Mouse (Mus musculus) hindbrain, postnatal 0 days (tissue): ENCODE results near the gene Vmn2r63. TPM values are rescaled to one million over a fixed set of nuclear protein-coding genes. Genes with fewer than 3 reads are reported as not detected.
"Not testable (repeated sequence)": the region's sequence is repeated elsewhere in the genome, so short reads cannot be mapped to it uniquely, and the experiment has no call there.

Experiments
- ATAC-seq: fragments of 200-750 bp; cut with Nextera tagmentation; 2 replicates; pipeline ENCODE4 v1.8.0; 2017; ENCODE audit warnings: mild to moderate bottlenecking, moderate TSS enrichment, moderate library complexity
- DNase-seq: peaks from one replicate; pipeline ENCODE4 v3.0.0-alpha.2; 2015; ENCODE audit warnings: low spot score
- H3K27ac ChIP-seq: fragments of 300-500 bp; sonication (generic); 2 replicates; pipeline ENCODE4 v1.5.1; 2014; ENCODE audit warnings: mild to moderate bottlenecking
- H3K27me3 ChIP-seq: fragments of 300-500 bp; sonication (generic); 2 replicates; pipeline ENCODE4 v1.6.1; 2014; ENCODE audit warnings: low read length, mixed read lengths; ENCODE audit not compliant: insufficient read depth
- H3K36me3 ChIP-seq: fragments of 300-500 bp; sonication (generic); 2 replicates; pipeline ENCODE4 v1.6.1; 2014; ENCODE audit warnings: low read length, mixed read lengths; ENCODE audit not compliant: insufficient read depth
- H3K4me1 ChIP-seq: fragments of 300-500 bp; sonication (generic); 2 replicates; pipeline ENCODE4 v1.6.1; 2014; ENCODE audit warnings: antibody characterized with exemption, low read length, mixed read lengths; ENCODE audit not compliant: insufficient read depth
- H3K4me2 ChIP-seq: fragments of 300-500 bp; sonication (generic); 2 replicates; pipeline ENCODE4 v1.6.1; 2014; ENCODE audit warnings: low read depth, mild to moderate bottlenecking, low read length, moderate library complexity, mixed read lengths
- H3K4me3 ChIP-seq: fragments of 300-500 bp; sonication (generic); 2 replicates; pipeline ENCODE4 v1.5.1; 2014; ENCODE audit warnings: low read length
- H3K9ac ChIP-seq: fragments of 300-500 bp; sonication (generic); replicated peaks from 2 replicates; pipeline ENCODE4 v1.6.1; 2014; ENCODE audit warnings: mild to moderate bottlenecking, low read length, moderate library complexity, mixed read lengths
- H3K9me3 ChIP-seq: fragments of 300-500 bp; sonication (generic); 2 replicates; pipeline ENCODE4 v1.6.1; 2016; ENCODE audit warnings: low read length, mixed read lengths
- CTCF ChIP-seq: IDR thresholded peaks from 2 replicates; pipeline ENCODE4 v1.5.1; 2016; ENCODE audit warnings: antibody characterized with exemption, control low read depth, low read depth
- WGBS: fragments of 180-500 bp; shearing (Covaris S2); extraction: QIAGEN DNeasy Blood & Tissue Kit; methylation state at CpG from one replicate; pipeline ENCODE4 v1.1.7; 2014; 5-methylcytosine and 5-hydroxymethylcytosine counted together
- microRNA-seq, 2 experiments: library from miRNA; unstranded; fragments of <30 nt; microRNA quantifications; one replicate each; pipeline ENCODE4; 2016
- polyA plus RNA-seq: library from polyadenylated mRNA; unstranded; fragments of >200 nt; fragmentation: Nextera tagmentation; extraction: Ambion mirVana; gene quantifications from 2 replicates; pipeline ENCODE4 v1.2.1, GENCODE M21; 2015
- total RNA-seq: library from RNA; depleted of rRNA; stranded (reverse); fragments of >200 nt; gene quantifications from 2 replicates; pipeline ENCODE4 v1.2.3, GENCODE M21; 2014; rRNA removed

Gene Vmn2r63
- total RNA-seq = not detected in 2 replicates
- polyA plus RNA-seq = not detected in 2 replicates

DNA sequence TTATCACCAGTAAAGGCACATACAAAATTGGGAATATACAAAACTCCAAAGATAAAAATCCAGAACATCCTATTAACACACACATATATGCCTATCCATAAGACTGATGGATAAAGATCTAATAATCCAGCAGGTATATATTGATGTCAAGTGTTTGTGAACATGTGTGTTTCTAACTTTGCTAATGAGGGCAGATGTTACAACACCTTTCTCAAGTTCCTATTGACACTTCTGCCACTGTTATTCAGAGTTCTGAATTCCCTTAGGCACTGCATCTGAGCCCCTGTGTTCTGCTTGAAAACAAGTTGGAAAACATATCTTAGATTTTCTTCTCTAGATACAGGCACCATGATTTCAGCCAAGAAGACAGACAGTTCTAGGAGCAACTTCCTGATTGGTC lies at the start of gene Vmn2r63:
Vmn2r63 (minus strand) TSS at position 101 of the 400 bp plus-strand sequence.
- not testable (repeated sequence) for H3K27ac ChIP-seq, ATAC-seq, H3K4me2 ChIP-seq, H3K4me3 ChIP-seq, H3K9me3 ChIP-seq, H3K4me1 ChIP-seq, H3K9ac ChIP-seq, H3K36me3 ChIP-seq, H3K27me3 ChIP-seq, DNase-seq

DNA sequence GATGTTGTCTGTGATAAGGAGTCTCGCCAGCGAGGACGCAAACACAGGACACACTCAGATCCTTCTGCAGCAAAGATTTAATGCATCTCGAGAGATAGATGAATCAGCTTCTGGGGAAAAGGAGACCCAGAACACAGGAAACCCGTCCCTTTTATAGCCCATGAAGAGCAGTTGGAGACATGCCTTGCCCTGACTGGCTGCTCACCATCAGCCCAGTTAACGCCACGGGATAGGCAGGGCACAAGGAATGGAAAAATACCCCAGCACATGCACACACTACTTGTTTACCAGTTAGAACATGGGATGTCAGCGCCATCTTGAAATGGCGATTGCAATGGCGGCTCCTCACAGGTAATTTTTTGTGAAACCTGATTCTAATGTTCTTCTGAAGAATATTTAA lies 47.1 kb upstream of the Vmn2r63 start:
- Histone ChIP-seq H3K4me2 (no peak overlapping the region), H3K4me3 (no peak overlapping the region), H3K9me3 (peaks cover 36% of the 10 kb centered on the region), H3K27ac (no peak overlapping the region), H3K36me3 (no peaks in the 10 kb centered on the region), H3K4me1 (no peaks in the 10 kb centered on the region), H3K9ac (no peak overlapping the region), H3K27me3 (no peaks in the 10 kb centered on the region)
- ATAC-seq (no peak), DNase-seq (no peak)
- no peak for TF ChIP-seq CTCF
- 93% methylated on average over 10 of the region's 10 CpGs for WGBS

DNA sequence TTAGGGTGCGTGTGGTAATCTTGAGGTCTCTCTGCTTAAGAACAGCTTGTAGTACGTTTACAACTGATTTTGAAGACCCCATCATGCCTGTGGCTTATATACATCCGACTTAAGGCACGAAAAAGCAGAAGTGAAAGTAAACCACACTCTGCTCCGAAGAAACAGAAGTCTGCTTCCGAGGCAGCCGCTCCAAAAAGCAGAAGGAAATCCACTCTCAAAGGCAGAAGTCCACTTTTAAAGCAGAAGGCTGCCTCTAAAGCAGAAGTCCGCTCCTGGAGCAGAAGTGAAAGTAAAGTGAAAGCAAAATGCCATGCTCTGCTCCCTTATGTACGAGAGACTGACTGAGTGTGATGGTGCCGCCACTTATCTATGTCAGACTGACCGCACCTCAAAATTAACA lies 46.5 kb upstream of the Vmn2r63 start:
- ATAC-seq (no peak), DNase-seq (no peak)
- H3K27ac ChIP-seq = no peak overlapping the region
- no peak overlapping the region for H3K4me3 ChIP-seq
- WGBS = 85% methylated on average over 11 of the region's 11 CpGs
- H3K27me3 ChIP-seq = no peaks in the 10 kb centered on the region
- H3K4me2 ChIP-seq = no peak overlapping the region
- TF ChIP-seq CTCF = no peak
- no peak overlapping the region for H3K9ac ChIP-seq
- peaks cover 36% of the 10 kb centered on the region for H3K9me3 ChIP-seq
- H3K36me3 ChIP-seq = no peaks in the 10 kb centered on the region
- no peaks in the 10 kb centered on the region for H3K4me1 ChIP-seq

DNA sequence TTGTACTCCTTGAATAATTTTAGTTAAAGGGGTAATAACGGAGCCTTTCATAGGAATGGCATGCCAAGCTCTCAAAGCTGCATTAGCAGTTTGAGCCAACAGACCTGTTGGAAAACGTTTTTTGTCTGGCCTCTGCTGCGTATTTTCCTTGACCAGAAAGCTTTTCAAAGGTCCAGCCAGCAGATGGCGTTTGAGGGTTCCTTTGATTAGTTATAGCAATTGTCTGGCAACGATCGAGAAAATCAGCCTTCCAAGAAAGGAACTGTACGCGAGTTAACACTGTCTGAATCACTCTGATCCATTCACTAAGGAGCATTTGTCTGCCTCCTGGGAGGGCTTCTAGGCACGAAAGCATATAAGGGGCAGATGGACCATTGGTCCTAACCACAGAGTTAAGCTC lies 31.6 kb upstream of the Vmn2r63 start:
- Histone ChIP-seq H3K4me1 (no peaks in the 10 kb centered on the region), H3K36me3 (no peaks in the 10 kb centered on the region), H3K4me3 (no peak overlapping the region), H3K27me3 (no peaks in the 10 kb centered on the region), H3K9me3 (peaks cover 30% of the 10 kb centered on the region), H3K4me2 (no peak overlapping the region), H3K27ac (no peak overlapping the region), H3K9ac (no peak overlapping the region)
- ATAC-seq (no peak), DNase-seq (no peak)
- 67% methylated on average over 9 of the region's 9 CpGs for WGBS
- no peak for TF ChIP-seq CTCF

DNA sequence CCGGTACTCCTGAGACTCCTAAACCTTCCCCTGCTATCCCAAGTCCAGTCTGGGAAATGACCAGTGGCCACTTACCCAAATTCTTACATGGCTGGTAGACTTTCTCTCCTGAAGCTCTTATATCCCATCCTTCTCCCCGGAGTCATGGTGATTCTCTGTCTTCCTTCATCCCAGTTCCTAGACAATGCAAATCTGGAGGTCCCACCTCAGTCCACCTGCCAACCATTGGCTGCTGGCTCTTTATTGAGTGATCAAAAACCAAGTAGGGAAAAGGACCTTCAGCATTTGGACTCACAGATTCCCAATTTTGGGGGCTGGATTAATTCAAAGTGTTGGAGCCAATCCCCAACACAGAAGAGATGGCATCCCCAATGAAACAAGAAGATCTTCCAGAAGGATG lies 35.6 kb downstream of the Vmn2r63 start:
- H3K9ac ChIP-seq = not testable (repeated sequence)

DNA sequence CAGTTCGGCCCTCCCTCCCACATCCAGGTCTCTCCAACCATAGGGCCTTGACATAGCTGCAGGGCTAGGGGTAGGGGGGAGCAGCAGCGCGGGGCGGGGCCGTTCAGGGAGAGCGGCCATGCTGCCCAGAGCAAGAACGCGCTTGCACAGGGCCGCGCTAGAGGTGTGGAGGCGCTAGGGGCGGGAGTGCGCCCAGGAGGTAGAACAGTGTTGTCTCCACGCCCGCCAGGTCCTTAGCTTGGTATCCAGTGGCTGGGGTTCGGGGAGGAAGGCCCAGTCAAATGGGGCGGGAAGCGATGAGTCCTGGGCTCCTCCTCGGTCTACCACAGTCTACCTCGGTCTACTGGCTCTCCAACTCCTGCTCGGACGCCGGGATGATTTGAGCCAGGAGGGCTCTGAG lies 55.5 kb downstream of the Vmn2r63 start:
- no peak for ATAC-seq
- H3K27ac ChIP-seq = no peak overlapping the region
- H3K9me3 ChIP-seq = peaks cover 8% of the 10 kb centered on the region; the same call in 1 of the 2 replicates
- H3K9ac ChIP-seq = no peak overlapping the region
- no peak for DNase-seq
- H3K4me2 ChIP-seq = no peak overlapping the region
- H3K4me1 ChIP-seq = no peaks in the 10 kb centered on the region
- TF ChIP-seq CTCF = no peak
- H3K27me3 ChIP-seq = no peaks in the 10 kb centered on the region
- no peak overlapping the region for H3K4me3 ChIP-seq
- no peaks in the 10 kb centered on the region for H3K36me3 ChIP-seq
- 56% methylated on average over 23 of the region's 23 CpGs for WGBS

More for the DNA sequence above, 35.6 kb downstream of the Vmn2r63 start:
- H3K4me2 ChIP-seq, H3K27ac ChIP-seq, ATAC-seq, H3K36me3 ChIP-seq, DNase-seq, H3K4me3 ChIP-seq, H3K9me3 ChIP-seq, H3K27me3 ChIP-seq, H3K4me1 ChIP-seq: not testable (repeated sequence)
- 85% methylated on average over 2 of the region's 2 CpGs for WGBS

DNA sequence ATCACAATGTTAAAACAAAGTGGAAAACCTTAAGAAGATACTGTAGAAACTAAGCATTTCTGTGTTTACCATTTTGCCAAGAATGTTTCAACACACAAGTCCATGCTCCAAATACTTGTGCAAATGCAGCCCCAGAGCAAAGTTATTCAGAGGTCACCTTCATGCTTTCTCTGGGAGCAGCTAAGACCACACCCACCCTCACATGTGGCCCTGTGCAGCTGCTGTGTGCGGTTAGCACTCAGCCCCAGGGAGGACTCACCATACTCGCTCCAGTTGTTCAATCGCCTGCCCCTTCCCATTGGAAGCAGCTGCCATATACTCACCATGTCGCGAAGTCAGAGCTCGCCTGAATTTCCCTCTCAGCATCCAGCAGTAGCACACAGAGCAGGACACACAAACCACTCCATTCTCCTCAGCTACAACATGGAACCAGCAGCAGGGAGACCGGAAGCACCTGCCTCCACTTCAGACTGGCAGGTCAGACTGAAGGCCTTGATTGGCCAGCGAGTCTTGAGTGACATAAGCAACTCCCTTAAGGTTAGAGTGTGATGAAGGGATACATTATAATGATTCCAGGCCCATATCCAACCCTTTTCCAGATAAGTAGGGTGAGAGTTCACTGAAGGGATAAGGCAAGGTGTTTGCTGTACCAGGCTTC lies 66.7 kb downstream of the Vmn2r63 start, which contains the start of gene Gm2381:
Gm2381 (minus strand) TSS at position 434 of the 658 bp plus-strand sequence.
- WGBS = 77% methylated on average over 8 of the region's 8 CpGs
- not testable (repeated sequence) for H3K4me2 ChIP-seq, DNase-seq, H3K9me3 ChIP-seq, H3K4me1 ChIP-seq, H3K4me3 ChIP-seq, ATAC-seq, H3K27me3 ChIP-seq, H3K27ac ChIP-seq, H3K36me3 ChIP-seq, H3K9ac ChIP-seq

Small RNAs within 50 kb of the gene (microRNA-seq; reads per million reads assigned to microRNA genes)
- 0 reads per million in 2 experiments for gene Gm23256

Other genes with a start within 250 kb of the Vmn2r63 start
- gene Zfp975, start 241.1 kb downstream of the Vmn2r63 start, total RNA-seq = 0.68 and 1.6 TPM in 2 replicates
- 5.1 and 5.7 TPM in 2 replicates for gene Zfp975, start 241.1 kb downstream of the Vmn2r63 start, polyA plus RNA-seq
- not detected in 2 replicates for gene Gm17067, start 206.8 kb downstream of the Vmn2r63 start, total RNA-seq
- not detected in 2 replicates for gene Gm17067, start 206.8 kb downstream of the Vmn2r63 start, polyA plus RNA-seq
- not detected in 2 replicates for gene Vmn2r62, start 140.3 kb downstream of the Vmn2r63 start, total RNA-seq
- not detected in 2 replicates for gene Vmn2r62, start 140.3 kb downstream of the Vmn2r63 start, polyA plus RNA-seq
- not detected in 2 replicates for gene Gm2381, start 66.6 kb downstream of the Vmn2r63 start, total RNA-seq
- not detected in 2 replicates for gene Gm2381, start 66.6 kb downstream of the Vmn2r63 start, polyA plus RNA-seq
- gene Gm9268, start 84.9 kb upstream of the Vmn2r63 start, total RNA-seq = not detected in 2 replicates
- not detected in 2 replicates for gene Gm9268, start 84.9 kb upstream of the Vmn2r63 start, polyA plus RNA-seq
- not detected in 2 replicates for gene Zfp936, start 180.4 kb upstream of the Vmn2r63 start, total RNA-seq
- gene Zfp936, start 180.4 kb upstream of the Vmn2r63 start, polyA plus RNA-seq = not detected in 2 replicates